Mouse (Mus musculus): ENCODE data around the gene Moap1. TPM values are rescaled to one million over a fixed set of nuclear protein-coding genes. Genes with fewer than 3 reads are reported as not detected.

Gene Moap1
- total RNA-seq, 2 experiments from 2014 or later = 25.2 to 26.3 TPM

Other genes starting within 250 kb of the Moap1 start
- gene Chga, start 188.7 kb downstream of the Moap1 start, total RNA-seq (2021) = 100 to 1,000 TPM; 132 to 135 TPM
- gene Itpk1, start 38.7 kb downstream of the Moap1 start, total RNA-seq (2021) = 10 to 100 TPM; 56.4 to 66.2 TPM
- 1 to 10 TPM; 4.8 to 5.4 TPM for gene Tmem251, start 101 bp upstream of the Moap1 start, total RNA-seq (2021)
- gene Gm28051, start 14.1 kb upstream of the Moap1 start, total RNA-seq (2021) = not detected
- gene Gon7, start 14.1 kb upstream of the Moap1 start, total RNA-seq (2021) = 10 to 100 TPM; 13.6 to 15.7 TPM
- 10 to 100 TPM; 31.0 to 33.6 TPM for gene Ubr7, start 14.3 kb upstream of the Moap1 start, total RNA-seq (2021)
- 10 to 100 TPM; 16.3 to 19.3 TPM for gene Gm20604, start 15.0 kb upstream of the Moap1 start, total RNA-seq (2021)
- gene Btbd7, start 134.8 kb upstream of the Moap1 start, total RNA-seq (2021) = 10 to 100 TPM; 16.3 to 19.2 TPM
- gene Cox8c, start 155.7 kb upstream of the Moap1 start, total RNA-seq (2021) = not detected
- gene Unc79, start 205.2 kb upstream of the Moap1 start, total RNA-seq (2021) = 10 to 100 TPM; 46.3 to 54.5 TPM